Mouse (Mus musculus) megakaryocyte, adult 5-6 weeks (primary cell): Measurements from ENCODE around the gene Imp3. TPM values are rescaled to one million over a fixed set of nuclear protein-coding genes. Genes with fewer than 3 reads are reported as not detected.

Experiments used
- ATAC-seq: 2 replicates; pipeline ENCODE4 v1.8.0; 2016; ENCODE audit warnings: mild to moderate bottlenecking, inconsistent platforms; ENCODE audit not compliant: poor library complexity, severe bottlenecking
- total RNA-seq, 2 experiments: library from RNA; stranded (forward) in 1 of 2; stranded (reverse) in 1 of 2; fragments of 153-499, 151-499 nt in 1 of 2; fragments of 221-1000, 200-1000 nt in 1 of 2; gene quantifications; 2 replicates each; pipeline versions ENCODE4 v1.2.3 to v1.2.4; 2015 to 2017

Gene Imp3
- total RNA-seq, 2 experiments from 2014 or later = 54.6 to 83.9 TPM

- ATAC-seq = no peak
These were observed 21.4 kb downstream of the Imp3 start for GRCm38 (mm10) chr9:56958689-56959088.

GRCm38 (mm10) chr9:56961591-56961990, 24.3 kb downstream of the Imp3 start:
- ATAC-seq = no peak

- no peak for ATAC-seq
These were observed 32.9 kb downstream of the Imp3 start for GRCm38 (mm10) chr9:56970158-56970557.

DNA sequence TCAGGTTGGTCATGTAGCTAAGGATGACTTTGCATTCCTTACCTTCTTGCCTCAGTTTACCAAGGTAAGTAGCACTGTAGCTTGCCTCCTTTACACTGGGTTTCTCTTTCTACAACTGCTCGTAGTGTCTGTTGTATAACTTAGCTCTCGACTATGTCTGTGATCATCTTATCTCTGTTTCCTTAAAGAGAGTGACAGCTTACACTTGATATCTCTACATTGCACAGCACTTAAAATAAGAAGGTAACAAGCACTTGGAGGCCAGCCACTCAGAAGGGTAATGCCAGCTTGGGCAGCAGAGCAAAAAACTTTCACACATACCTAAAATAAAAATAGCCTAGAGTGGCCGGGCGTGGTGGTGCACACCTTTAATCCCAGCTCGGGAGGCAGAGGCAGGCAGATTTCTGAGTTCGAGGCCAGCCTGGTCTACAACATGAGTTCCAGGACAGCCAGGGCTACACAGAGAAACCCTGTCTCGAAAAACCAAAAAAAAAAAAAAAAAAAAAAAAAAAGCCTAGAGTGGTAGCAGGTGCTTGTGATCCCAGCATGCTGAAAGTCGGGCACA, 36.8 kb downstream of the Imp3 start:
- no peak for ATAC-seq

- no peak for ATAC-seq
These were observed 37.9 kb downstream of the Imp3 start for GRCm38 (mm10) chr9:56975199-56975598.

GRCm38 (mm10) chr9:56980186-56980585, 42.9 kb downstream of the Imp3 start:
- no peak for ATAC-seq

DNA sequence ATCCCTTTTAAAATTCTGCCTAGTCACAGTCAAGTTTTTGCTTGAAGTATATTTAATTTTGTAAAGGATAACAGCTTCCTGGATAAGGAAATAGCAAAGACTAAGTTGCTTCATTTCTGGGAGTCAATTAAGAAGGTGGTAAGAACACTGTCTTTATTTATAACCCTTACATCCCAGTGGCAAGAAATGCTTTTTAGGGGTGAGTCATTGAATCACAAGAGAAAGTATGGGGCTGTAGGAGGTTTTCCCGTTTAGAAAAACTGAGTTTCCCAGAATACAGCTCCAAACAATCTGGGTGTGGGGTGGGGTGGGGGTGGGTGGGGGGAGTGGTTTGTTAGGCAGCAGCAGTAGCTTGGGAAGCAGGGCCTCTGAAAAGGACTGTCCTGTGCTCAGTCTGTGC, 44.2 kb downstream of the Imp3 start:
- ATAC-seq = no peak

Other genes starting within 250 kb of the Imp3 start
- not detected in 2 replicates for gene Lingo1, start 141.0 kb upstream of the Imp3 start, total RNA-seq (2015)
- gene Lingo1, start 141.0 kb upstream of the Imp3 start, total RNA-seq (2017) = not detected in 2 replicates
- gene Odf3l1, start 72.8 kb upstream of the Imp3 start, total RNA-seq (2015) = not detected in 2 replicates
- not detected in 2 replicates for gene Odf3l1, start 72.8 kb upstream of the Imp3 start, total RNA-seq (2017)
- not detected in 2 replicates for gene Cspg4, start 72.4 kb upstream of the Imp3 start, total RNA-seq (2015)
- gene Cspg4, start 72.4 kb upstream of the Imp3 start, total RNA-seq (2017) = not detected in 2 replicates
- 3.6 and 4.0 TPM in 2 replicates for gene Snx33, start 9.1 kb upstream of the Imp3 start, total RNA-seq (2015)
- gene Snx33, start 9.1 kb upstream of the Imp3 start, total RNA-seq (2017) = 2.2 and 3.1 TPM in 2 replicates
- gene Snupn, start 13.4 kb downstream of the Imp3 start, total RNA-seq (2015) = 3.5 and 4.6 TPM in 2 replicates
- gene Snupn, start 13.4 kb downstream of the Imp3 start, total RNA-seq (2017) = 5.0 and 7.1 TPM in 2 replicates
- 11.9 and 12.6 TPM in 2 replicates for gene Ptpn9, start 57.4 kb downstream of the Imp3 start, total RNA-seq (2015)
- 9.8 and 10.9 TPM in 2 replicates for gene Ptpn9, start 57.4 kb downstream of the Imp3 start, total RNA-seq (2017)
- gene Sin3a, start 134.6 kb downstream of the Imp3 start, total RNA-seq (2015) = 83.5 and 87.5 TPM in 2 replicates
- gene Sin3a, start 134.6 kb downstream of the Imp3 start, total RNA-seq (2017) = 89.8 and 96.9 TPM in 2 replicates
- gene Man2c1, start 193.2 kb downstream of the Imp3 start, total RNA-seq (2015) = 27.4 and 47.7 TPM in 2 replicates
- gene Man2c1, start 193.2 kb downstream of the Imp3 start, total RNA-seq (2017) = 33.6 and 35.4 TPM in 2 replicates
- gene Neil1, start 210.8 kb downstream of the Imp3 start, total RNA-seq (2015) = 5.4 and 5.5 TPM in 2 replicates
- gene Neil1, start 210.8 kb downstream of the Imp3 start, total RNA-seq (2017) = 2.1 and 4.1 TPM in 2 replicates
- gene Commd4, start 220.9 kb downstream of the Imp3 start, total RNA-seq (2015) = 100 and 108 TPM in 2 replicates
- 150 and 151 TPM in 2 replicates for gene Commd4, start 220.9 kb downstream of the Imp3 start, total RNA-seq (2017)